Mouse (Mus musculus) frontal cortex, postnatal 25 days (tissue): ENCODE measurements at regions not wholly inside any gene's neighbourhood (a gene's known extent, or its start where the extent isn't known, plus 50 kb on each side); places are given as distances from the start of the nearest gene placed in this dataset.

Experiments used
- DNase-seq, 2 experiments: peaks; one replicate each; pipeline ENCODE4 v3.0.0; 2022; ENCODE audit warnings: low spot score in 2 of 2

DNA sequence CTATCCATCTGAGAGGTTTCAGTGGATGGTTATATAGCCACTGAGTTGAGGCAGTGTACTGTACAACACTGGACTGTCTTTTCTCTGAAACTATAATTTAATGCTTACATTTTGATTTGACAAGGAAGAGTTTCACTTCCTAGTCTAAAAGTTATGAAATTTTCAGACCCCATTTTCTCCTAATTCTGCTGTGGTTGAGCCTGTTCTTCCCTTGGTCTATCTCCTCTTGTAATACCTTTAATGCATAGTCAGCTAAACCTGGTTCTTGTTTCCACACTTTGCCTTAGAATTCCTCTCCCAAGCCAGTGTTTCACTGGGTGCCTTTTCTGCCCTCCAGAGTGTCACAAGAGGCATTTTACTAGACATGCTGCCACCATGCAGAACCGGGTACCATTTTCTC is 279.3 kb upstream of the Camk1g start:
- DNase-seq: no peak

DNA sequence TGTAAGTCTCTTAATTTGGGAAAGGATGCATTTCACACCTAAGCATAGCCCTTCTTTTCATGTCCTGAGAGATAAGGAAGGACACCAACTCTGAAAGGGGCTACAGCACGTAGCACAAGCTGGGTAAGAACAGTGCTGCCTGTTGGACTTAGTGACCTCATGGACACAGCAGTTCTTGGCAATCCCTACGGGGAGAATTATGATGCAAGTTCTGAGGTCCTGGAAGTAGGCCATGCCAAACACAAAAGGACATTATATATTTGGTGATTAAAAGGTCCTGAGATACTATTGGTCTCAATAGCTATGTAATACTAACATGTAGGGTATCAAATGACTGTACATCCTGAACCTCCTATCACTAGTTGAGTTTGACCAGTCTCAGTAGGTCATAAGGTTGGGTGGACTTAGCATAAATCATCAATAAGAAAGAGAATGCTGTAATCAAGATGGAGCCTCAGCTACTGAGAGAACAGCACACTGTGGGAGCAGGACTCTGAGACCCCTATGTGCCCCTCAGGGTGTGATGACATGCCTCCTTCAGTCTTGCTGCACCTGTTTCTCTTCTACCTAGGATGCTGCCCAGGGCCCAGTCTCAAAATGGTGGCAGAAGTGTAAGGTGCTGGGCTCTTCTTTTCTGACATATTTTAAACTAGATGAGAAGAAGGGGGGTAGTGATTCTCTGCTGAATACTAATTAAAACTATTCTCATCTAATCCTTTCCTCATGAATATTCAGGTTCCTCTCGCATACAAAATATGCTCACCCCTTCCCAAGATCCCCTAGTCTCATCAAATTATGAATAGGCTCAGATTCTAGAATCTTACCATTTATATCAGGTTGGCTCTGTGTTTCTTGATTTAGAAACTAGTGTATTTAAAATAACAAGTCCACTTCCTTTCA is 277.5 kb upstream of the Camk1g start:
- no peak for DNase-seq

DNA sequence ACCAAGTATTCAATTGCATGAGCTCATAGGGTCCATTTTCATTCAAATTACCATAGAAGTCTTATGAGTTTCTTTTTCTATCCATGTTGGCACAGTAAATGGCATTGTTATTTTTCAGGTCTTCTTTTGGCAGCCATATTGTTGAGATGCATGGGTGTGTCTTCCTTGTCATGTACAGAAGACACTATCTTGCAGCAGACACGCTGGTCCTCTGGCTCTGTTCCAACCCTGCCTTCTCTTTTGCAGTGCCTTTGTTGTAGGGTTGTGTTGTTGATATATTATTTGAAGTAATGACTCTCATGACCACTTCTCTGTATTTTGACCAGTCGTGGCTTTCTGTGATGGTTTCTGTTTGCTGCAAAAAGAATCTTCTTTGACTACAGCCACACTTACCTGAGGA is 274.4 kb upstream of the Camk1g start:
- no peak for DNase-seq

GRCm38 (mm10) chr1:193636451-193636850 is 266.4 kb upstream of the Camk1g start:
- DNase-seq: peak; percentile 5 to 10

DNA sequence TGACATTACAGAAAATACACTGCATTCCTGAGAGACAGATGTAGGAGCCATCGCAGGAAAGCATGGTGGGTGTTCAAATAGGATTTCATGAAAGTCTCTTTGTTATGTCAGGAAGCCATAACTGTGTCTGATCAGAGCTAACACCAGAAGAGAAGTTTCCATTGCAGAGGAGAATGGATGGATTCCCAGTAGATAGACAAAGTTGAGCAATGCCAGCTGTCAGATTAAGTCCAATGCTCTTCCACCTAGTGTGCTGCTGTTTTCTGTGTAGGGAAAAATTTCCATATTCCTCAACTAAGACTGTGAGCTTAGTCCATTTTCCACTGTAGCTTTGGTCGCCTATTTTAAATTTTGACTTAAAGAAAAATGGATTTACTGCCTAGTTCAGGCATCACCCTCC is 262.0 kb upstream of the Camk1g start:
- no peak for DNase-seq

- DNase-seq: no peak
Observed at GRCm38 (mm10) chr1:193629887-193630286, 259.8 kb upstream of the Camk1g start.

GRCm38 (mm10) chr1:193626924-193627849 is 257.1 kb upstream of the Camk1g start:
- no peak for DNase-seq

DNA sequence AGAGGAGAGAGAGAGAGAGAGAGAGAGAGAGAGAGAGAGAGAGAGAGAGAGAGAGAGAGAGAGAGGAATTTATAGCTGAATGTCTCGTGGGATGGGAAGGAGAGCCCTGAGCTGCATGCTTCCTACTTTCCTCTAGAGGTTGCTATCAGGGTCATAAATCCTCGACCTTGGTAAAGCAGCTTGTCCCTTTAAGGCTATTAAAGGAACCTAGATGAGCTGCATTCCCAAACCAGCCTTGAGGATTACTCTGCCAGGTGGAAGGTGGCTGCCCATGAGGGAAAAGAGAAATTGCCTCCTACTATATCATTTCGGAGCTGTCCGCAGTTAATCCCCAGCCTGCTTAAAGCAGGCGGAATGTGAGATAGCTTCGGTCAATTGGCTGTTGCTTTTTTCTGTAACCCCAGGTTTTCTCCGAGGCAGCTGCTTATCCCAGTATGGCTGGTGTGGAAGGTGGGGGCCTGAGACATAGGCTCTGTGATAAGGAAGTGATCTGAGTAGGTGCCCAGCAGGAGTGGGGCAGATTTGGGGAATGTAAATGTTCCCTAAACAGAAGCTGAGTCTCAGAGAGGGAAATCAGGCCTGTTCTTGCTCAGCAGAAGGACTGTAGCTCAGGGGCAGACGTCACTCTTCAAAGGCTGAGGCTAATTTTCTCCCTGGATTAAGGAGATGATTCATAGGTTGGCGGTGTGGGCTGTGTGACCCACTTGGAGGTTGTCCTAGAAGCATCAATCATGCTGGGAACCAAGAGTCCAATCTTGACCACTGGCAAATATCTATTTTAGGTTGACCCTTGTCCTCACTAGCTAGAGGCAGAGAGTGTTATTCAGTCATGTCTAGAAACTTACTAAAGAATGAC is 255.2 kb upstream of the Camk1g start:
- DNase-seq: no peak

DNA sequence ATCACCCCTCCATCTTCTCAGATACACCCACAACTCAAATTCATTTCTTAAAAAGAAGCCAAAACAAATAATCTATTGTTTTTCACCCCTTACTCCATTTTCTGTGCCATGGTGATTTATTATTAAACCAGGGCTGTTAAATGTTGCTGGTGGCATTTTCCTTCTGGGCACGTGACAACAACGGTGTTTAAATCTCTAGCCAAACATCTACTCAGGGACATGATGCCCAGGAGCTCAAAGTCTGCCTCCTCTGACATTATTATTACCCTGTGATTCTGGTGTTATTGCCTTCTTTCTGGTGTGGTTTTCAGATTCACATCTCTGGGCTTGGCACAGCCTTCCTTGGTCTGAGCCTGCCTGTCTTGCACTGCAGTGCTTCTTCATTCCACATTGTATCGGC is 253.5 kb upstream of the Camk1g start:
- DNase-seq: no peak

DNA sequence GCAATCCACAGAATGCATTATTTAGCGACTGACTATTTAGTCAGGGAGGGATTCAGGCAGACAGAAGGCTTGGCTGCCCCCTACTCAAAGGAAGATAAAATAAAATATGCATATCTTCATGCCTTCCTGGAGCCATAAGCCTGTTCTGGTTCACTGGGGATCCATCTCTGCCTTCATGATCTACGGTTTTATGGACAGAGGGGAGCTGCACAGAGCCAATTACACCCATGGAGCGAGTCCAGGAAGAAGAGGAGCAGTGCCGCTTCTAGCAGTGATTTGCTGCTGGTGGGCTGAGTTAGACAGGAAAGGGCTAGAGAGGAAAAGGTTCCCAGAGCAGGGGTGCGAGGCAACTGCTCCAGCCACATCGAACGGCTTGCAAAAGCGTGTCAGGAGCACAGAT is 248.2 kb upstream of the Camk1g start:
- no peak for DNase-seq

DNA sequence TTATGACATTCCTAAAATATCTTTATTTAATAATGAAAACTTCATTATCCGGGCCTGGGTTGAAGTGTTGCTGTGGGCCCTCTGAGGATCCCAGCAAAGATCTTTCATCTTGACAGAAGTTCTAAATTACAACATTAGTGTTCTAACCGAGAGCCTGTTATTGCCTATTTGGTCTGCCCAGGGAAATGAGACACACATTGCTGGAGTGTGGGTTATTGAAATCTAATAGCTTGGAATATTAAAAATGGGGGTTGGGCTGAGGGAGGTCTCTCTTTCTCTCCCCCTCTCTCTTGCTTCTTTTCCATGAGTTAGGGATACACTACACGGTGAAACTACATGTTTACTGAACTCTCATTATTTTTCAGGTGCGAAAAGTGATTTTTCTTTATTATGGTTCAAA is 240.4 kb upstream of the Camk1g start:
- no peak for DNase-seq

DNA sequence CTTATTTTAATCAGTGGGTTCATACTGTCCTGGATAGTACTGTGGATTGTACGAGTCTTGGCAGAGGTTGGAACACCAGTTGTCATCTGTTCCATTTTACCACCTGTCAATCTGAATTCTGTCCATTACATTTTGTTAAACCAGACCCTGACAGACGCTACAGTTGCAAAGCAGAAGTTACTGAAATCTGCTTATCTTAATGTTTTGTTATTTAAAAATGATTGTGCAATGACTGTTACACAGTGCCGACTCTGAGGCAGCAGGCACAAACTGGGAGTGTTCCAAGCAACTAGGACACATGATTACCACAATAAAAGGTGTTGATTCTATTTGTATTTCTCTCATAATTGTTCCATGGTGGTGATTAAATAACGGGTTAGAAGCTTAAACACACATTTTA is 229.8 kb upstream of the Camk1g start:
- DNase-seq: no peak

DNA sequence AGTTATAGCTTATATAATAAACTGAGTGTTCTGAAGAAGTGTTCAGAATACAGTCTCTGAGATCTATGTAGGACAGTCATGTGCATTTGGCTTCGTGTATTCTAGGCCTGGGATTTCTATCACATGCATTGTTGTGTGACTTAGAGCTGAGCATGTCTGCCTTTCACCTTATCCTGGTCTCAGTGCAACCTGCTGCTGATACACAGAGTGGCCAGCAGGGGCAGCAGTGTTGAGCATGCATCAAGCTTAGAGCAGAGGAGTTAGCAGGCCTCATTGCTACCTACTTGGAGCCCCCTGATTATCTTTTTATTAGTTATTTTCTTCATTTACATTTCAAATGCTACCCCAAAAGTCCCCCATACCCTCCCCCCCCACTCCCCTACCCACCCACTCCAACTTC is 229.1 kb upstream of the Camk1g start:
- DNase-seq: no peak

DNA sequence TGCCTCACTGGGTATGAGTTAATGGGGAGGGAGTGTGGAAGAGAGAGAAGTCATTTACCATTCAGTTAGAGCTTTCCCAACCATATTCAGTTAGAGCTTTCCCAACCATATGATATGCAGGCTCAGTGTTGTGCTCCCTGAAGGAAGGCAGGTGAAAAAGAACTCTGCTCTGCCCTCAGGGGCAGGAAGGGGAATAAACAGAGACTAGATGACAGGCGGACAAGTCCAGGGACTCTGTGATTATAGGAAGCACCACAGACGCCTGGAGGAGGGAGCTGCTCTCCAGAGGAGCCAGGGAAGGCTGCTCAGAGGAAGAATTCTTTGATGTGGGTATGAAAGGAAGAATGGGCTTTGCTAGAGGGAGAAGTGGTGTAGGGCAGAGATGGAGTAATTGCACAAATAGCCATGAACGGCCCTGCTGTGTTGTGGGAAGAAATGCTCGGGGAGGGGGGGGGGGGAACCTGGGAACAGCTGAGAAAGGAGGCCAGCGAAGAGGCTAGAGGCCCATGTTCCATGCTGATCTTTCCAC is 220.3 kb upstream of the Camk1g start:
- DNase-seq: no peak

DNA sequence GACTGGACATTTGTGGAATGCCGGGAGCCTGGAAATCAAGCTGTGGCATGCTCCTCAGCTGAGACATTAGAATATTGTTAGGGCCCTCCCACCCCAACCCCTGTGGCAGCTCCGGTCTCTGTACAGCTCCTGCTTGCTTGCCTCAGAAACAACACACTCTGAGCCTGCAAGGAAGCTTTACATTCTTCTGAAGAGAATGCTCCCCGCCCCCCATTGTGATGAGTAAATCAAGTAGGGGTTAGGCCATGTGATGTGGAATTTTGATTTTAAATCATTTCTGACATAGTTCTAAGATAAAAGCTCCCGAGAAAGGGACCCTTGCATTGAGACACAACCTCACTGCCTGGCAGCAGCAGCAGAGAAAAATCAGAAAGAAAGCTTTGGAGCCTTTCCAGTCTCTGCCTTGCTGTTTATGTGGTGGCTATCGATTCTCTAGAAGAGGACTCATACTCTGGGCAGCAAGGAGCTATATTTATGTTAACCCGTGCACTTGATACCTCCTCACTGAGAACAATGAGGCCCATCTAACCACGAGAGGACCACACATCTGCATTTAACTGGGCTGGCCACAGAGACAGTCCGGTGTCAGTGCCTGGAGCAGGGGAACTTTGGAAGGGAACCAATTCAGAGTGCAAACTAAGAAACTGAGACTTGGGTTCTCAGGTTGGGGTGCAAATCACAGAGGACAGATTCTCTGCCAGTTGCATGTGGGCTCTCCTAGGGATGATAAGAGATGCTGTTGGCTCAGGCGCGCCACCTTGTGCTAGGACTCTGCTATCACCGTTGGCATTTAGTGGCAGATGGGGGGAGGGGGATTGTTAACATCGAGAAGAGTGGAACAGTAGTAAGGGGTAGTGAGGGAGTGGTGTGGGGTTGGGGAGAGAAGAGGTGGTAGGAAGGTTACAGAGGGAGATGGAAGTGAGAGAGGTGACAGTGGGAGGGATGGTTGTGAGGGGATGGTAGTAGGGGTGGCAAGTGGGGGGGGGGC is 218.7 kb upstream of the Camk1g start:
- DNase-seq: peak in 1 of 2 experiments; percentile 41

DNA sequence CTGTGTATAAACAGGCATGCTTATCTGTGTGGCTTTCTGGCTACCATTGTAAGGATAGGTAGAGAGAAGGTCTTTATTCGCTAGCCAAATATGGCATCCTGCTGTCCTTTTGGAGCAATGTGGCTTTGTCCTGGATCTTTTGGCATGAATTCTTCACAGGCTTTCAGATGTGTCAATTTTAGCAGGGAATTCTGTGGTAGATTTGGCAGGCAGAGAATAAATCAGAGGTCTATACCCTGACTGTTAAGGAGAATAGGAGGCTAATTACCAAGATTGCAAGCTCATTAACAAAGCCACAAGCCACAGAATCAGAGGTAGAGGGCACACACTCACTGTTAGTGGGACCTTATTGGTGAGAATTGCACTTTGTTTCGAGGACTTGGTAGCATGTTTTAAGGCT is 217.2 kb upstream of the Camk1g start:
- DNase-seq: no peak

DNA sequence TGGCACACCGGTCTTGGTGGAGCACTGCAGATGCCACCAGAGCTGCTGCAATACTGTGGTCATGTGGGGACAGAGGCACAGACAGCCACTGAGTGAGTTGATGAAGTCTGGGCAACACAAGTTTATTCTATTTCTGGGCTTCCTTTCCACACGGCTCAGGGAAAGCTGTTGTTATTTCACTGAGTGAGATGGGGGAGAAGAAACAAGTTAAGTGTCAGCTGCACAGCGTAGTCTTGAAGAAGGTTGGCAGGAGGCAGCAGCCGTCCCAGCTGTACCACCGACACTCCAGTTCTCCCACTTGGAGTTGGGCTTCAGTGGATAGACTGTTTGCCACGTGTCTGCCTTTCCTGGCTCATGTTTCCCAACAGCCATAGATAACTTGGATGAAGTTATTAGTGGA is 216.8 kb upstream of the Camk1g start:
- DNase-seq: peak; percentile 43 to 51

GRCm38 (mm10) chr1:193583791-193584190 is 213.7 kb upstream of the Camk1g start:
- no peak for DNase-seq

GRCm38 (mm10) chr1:193580393-193580792 is 210.3 kb upstream of the Camk1g start:
- no peak for DNase-seq

DNA sequence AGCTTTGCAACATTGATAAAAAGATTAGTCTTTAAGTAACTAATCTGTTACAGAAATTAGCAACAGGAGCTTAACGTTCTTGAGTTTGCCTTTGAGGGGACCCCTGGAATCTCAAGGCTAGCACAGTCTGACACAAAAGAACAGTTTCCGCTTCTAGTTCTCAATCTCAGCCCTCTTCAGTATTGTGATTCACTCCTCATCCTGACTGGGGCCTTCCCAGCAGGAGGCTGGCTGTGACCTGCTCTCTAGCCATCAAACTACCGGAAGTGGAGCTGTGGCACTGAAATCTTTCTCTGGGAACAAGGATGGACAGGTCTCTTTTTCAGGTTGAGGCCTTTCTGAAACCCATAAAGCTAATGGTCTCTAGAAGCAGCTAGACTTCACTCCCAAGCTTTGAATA is 209.6 kb upstream of the Camk1g start:
- DNase-seq: no peak
